Mouse (Mus musculus): Measurements from ENCODE around the gene Smarcad1. TPM values are rescaled to one million over a fixed set of nuclear protein-coding genes. Genes with fewer than 3 reads are reported as not detected.
"Not testable (repeated sequence)": the region's sequence is repeated elsewhere in the genome, so short reads cannot be mapped to it uniquely, and the experiment has no call there.

Smarcad1 gene
- polyA plus RNA-seq, 1 experiment from 2014 or later = 48.6 TPM

DNA sequence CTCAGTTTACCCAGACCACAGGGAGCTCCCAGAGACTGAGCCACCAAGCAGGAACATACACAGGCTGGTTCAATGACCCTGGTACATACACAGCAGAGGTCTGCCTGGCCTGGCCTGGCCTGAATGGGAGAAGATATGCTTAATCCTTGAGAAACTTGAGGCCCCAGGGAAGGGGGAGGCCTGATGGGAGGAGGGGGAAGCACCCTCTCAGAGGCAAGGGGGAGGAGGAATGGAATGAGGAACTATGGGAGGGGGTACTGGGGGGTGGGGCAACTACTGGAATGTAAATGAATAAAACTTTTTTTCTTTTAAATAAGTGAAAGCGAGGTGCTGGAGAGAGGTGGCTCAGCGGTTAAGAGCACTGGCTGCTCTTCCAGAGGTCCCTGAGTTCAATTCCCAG lies 30.2 kb upstream of the Smarcad1 start:
- WGBS = 75% methylated on average over 2 of the region's 2 CpGs
- ATAC-seq (ENCODE audit: insufficient number of reproducible peaks, insufficient read depth, low FRiP score, low read depth) = no peak
- H3K27ac ChIP-seq (replicated peaks in 1 of 2; ENCODE audit: control insufficient read depth in 1 of 2, insufficient read depth in 1 of 2, low read depth in 2 of 2, low read length in 2 of 2) = no peak overlapping the region

GRCm38 (mm10) chr6:65017566-65017965 lies 24.8 kb upstream of the Smarcad1 start:
- 0 out of 4 replicates have a peak, but pooled peaks cover 0 to 5% of the 10 kb centered on the region in 2 experiments for H3K4me1 ChIP-seq (ENCODE audit: control insufficient read depth in 2 of 2, insufficient read depth in 2 of 2, low read length in 2 of 2)
- no peak overlapping the region for H3K4me3 ChIP-seq (ENCODE audit: control insufficient read depth in 1 of 2, insufficient read depth in 1 of 2, low read depth in 1 of 2, low read length in 2 of 2)
- H3K9ac ChIP-seq (ENCODE audit: low read length) = no peak overlapping the region
- no peaks in the 10 kb centered on the region for H3K27me3 ChIP-seq (ENCODE audit: control insufficient read depth, insufficient read depth, low read length)
- WGBS = 90% methylated on average over 10 of the region's 10 CpGs
- no peaks in the 10 kb centered on the region for H3K9me3 ChIP-seq (ENCODE audit: control insufficient read depth, low read length)
- H3K4me2 ChIP-seq (ENCODE audit: low read length) = no peak overlapping the region
- ATAC-seq (ENCODE audit: insufficient number of reproducible peaks, insufficient read depth, low FRiP score, low read depth) = no peak
- H3K27ac ChIP-seq (replicated peaks in 1 of 2; ENCODE audit: control insufficient read depth in 1 of 2, insufficient read depth in 1 of 2, low read depth in 2 of 2, low read length in 2 of 2) = no peak overlapping the region
- no peaks in the 10 kb centered on the region for H3K36me3 ChIP-seq (ENCODE audit: control insufficient read depth, insufficient read depth, low read length)

More for the DNA sequence above, 30.2 kb upstream of the Smarcad1 start:
- no peak overlapping the region for H3K9ac ChIP-seq (ENCODE audit: low read length)
- no peaks in the 10 kb centered on the region for H3K4me1 ChIP-seq (ENCODE audit: control insufficient read depth in 2 of 2, insufficient read depth in 2 of 2, low read length in 2 of 2)
- no peak overlapping the region for H3K4me3 ChIP-seq (ENCODE audit: control insufficient read depth in 1 of 2, insufficient read depth in 1 of 2, low read depth in 1 of 2, low read length in 2 of 2)
- no peaks in the 10 kb centered on the region for H3K9me3 ChIP-seq (ENCODE audit: control insufficient read depth, low read length)
- H3K27me3 ChIP-seq (ENCODE audit: control insufficient read depth, insufficient read depth, low read length) = no peaks in the 10 kb centered on the region
- H3K4me2 ChIP-seq (ENCODE audit: low read length) = no peak overlapping the region
- H3K36me3 ChIP-seq (ENCODE audit: control insufficient read depth, insufficient read depth, low read length) = no peaks in the 10 kb centered on the region

- not testable (repeated sequence) for H3K4me3 ChIP-seq (ENCODE audit: control insufficient read depth in 1 of 2, insufficient read depth in 1 of 2, low read depth in 1 of 2, low read length in 2 of 2); H3K9me3 ChIP-seq (ENCODE audit: control insufficient read depth, low read length); H3K4me1 ChIP-seq (ENCODE audit: control insufficient read depth in 2 of 2, insufficient read depth in 2 of 2, low read length in 2 of 2); ATAC-seq (ENCODE audit: insufficient number of reproducible peaks, insufficient read depth, low FRiP score, low read depth); H3K27me3 ChIP-seq (ENCODE audit: control insufficient read depth, insufficient read depth, low read length); H3K9ac ChIP-seq (ENCODE audit: low read length); H3K4me2 ChIP-seq (ENCODE audit: low read length); H3K27ac ChIP-seq (replicated peaks in 1 of 2; ENCODE audit: control insufficient read depth in 1 of 2, insufficient read depth in 1 of 2, low read depth in 2 of 2, low read length in 2 of 2); H3K36me3 ChIP-seq (ENCODE audit: control insufficient read depth, insufficient read depth, low read length)
- WGBS = 80% methylated on average over 4 of the region's 5 CpGs
These were observed 23.4 kb upstream of the Smarcad1 start for GRCm38 (mm10) chr6:65018966-65019365.

DNA sequence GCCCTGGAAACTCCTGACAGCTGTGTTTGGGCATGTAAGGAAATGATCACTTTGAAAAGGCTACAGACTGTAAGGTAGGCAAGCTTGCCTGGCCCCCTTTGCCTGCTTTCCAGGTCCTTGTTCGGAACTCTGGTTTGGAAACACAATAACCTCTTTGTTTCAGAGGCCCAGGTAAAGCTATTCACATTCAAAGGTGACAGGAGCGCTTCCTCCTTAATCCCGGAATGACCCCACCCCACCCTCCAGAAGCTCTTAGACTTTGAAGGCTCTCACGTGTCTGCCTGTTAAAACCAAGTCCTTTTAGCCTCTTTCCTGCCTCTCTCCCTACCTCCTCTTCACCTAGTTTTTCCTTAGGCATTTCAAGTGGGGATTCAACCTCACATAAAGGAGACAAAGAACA lies 20.5 kb upstream of the Smarcad1 start:
- no peaks in the 10 kb centered on the region for H3K27me3 ChIP-seq (ENCODE audit: control insufficient read depth, insufficient read depth, low read length)
- H3K27ac ChIP-seq (replicated peaks in 1 of 2; ENCODE audit: control insufficient read depth in 1 of 2, insufficient read depth in 1 of 2, low read depth in 2 of 2, low read length in 2 of 2) = no peak overlapping the region
- ATAC-seq (ENCODE audit: insufficient number of reproducible peaks, insufficient read depth, low FRiP score, low read depth) = no peak
- 34% methylated on average over 4 of the region's 4 CpGs for WGBS
- 0 out of 4 replicates have a peak, but pooled peaks cover 0 to 5% of the 10 kb centered on the region in 2 experiments for H3K4me1 ChIP-seq (ENCODE audit: control insufficient read depth in 2 of 2, insufficient read depth in 2 of 2, low read length in 2 of 2)
- no peak overlapping the region for H3K4me2 ChIP-seq (ENCODE audit: low read length)
- H3K4me3 ChIP-seq (ENCODE audit: control insufficient read depth in 1 of 2, insufficient read depth in 1 of 2, low read depth in 1 of 2, low read length in 2 of 2) = no peak overlapping the region
- H3K36me3 ChIP-seq (ENCODE audit: control insufficient read depth, insufficient read depth, low read length) = no peaks in the 10 kb centered on the region
- no peak overlapping the region for H3K9ac ChIP-seq (ENCODE audit: low read length)
- no peaks in the 10 kb centered on the region; the same call in 1 of the 2 replicates for H3K9me3 ChIP-seq (ENCODE audit: control insufficient read depth, low read length)

DNA sequence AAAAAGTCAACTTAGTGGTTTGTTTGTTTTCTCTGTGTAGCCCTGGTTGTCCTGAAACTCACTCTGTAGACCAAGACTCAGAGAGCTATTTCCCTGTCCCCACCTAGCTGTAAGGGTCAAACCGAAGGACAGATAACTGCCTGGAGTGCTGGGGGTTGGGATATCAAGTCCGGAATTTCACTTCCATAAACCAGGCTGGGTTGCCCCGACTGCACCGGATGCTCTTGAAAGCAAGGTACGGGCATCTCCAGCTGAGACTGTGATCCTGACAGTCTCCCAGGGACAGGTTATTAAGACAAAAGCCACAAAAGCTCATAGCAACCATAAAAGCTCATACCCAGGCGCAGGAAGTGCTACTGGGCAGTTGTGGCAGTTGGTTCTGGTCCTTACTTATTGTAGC lies 19.3 kb upstream of the Smarcad1 start:
- Histone ChIP-seq H3K36me3 (ENCODE audit: control insufficient read depth, insufficient read depth, low read length) (no peaks in the 10 kb centered on the region), H3K27ac (replicated peaks in 1 of 2; ENCODE audit: control insufficient read depth in 1 of 2, insufficient read depth in 1 of 2, low read depth in 2 of 2, low read length in 2 of 2) (no peak overlapping the region), H3K4me2 (ENCODE audit: low read length) (no peak overlapping the region), H3K9me3 (ENCODE audit: control insufficient read depth, low read length) (no peaks in the 10 kb centered on the region; the same call in 1 of the 2 replicates), H3K4me3 (ENCODE audit: control insufficient read depth in 1 of 2, insufficient read depth in 1 of 2, low read depth in 1 of 2, low read length in 2 of 2) (no peak overlapping the region), H3K9ac (ENCODE audit: low read length) (no peak overlapping the region), H3K27me3 (ENCODE audit: control insufficient read depth, insufficient read depth, low read length) (no peaks in the 10 kb centered on the region), H3K4me1 (ENCODE audit: control insufficient read depth in 2 of 2, insufficient read depth in 2 of 2, low read length in 2 of 2) (0 out of 4 replicates have a peak, but pooled peaks cover 0 to 5% of the 10 kb centered on the region in 2 experiments)
- WGBS = 57% methylated on average over 6 of the region's 6 CpGs
- no peak for ATAC-seq (ENCODE audit: insufficient number of reproducible peaks, insufficient read depth, low FRiP score, low read depth)

DNA sequence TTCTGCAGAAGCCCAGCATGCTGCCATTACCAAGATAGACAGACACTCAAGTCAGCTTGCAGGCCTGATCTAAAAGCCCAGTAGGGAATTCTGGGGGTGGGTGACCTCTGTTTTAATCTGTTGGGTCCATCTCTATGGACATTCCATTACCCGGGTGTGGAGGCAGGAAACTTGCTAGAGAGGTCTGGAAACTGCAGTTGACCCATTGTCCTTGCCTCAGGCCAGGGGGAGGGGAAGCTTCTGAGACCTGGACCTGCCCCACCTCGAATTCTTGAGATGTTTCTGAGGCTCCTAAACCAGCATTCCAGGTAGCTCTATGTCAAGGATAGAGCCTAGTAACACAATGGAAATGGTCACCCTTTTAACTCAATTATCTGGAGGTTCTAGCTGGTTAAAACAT lies 17.7 kb upstream of the Smarcad1 start:
- ATAC-seq (ENCODE audit: insufficient number of reproducible peaks, insufficient read depth, low FRiP score, low read depth) = no peak
- Histone ChIP-seq H3K4me3 (ENCODE audit: control insufficient read depth in 1 of 2, insufficient read depth in 1 of 2, low read depth in 1 of 2, low read length in 2 of 2) (no peak overlapping the region), H3K9me3 (ENCODE audit: control insufficient read depth, low read length) (no peaks in the 10 kb centered on the region; the same call in 1 of the 2 replicates), H3K9ac (ENCODE audit: low read length) (no peak overlapping the region), H3K27ac (replicated peaks in 1 of 2; ENCODE audit: control insufficient read depth in 1 of 2, insufficient read depth in 1 of 2, low read depth in 2 of 2, low read length in 2 of 2) (no peak overlapping the region), H3K4me1 (ENCODE audit: control insufficient read depth in 2 of 2, insufficient read depth in 2 of 2, low read length in 2 of 2) (0 out of 4 replicates have a peak, but pooled peaks cover 0 to 2% of the 10 kb centered on the region in 2 experiments), H3K4me2 (ENCODE audit: low read length) (no peak overlapping the region), H3K36me3 (ENCODE audit: control insufficient read depth, insufficient read depth, low read length) (no peaks in the 10 kb centered on the region), H3K27me3 (ENCODE audit: control insufficient read depth, insufficient read depth, low read length) (no peaks in the 10 kb centered on the region)
- 29% methylated on average over 2 of the region's 2 CpGs for WGBS

GRCm38 (mm10) chr6:65025130-65025529 lies 17.3 kb upstream of the Smarcad1 start:
- no peaks in the 10 kb centered on the region for H3K27me3 ChIP-seq (ENCODE audit: control insufficient read depth, insufficient read depth, low read length)
- no peak overlapping the region for H3K4me3 ChIP-seq (ENCODE audit: control insufficient read depth in 1 of 2, insufficient read depth in 1 of 2, low read depth in 1 of 2, low read length in 2 of 2)
- ATAC-seq (ENCODE audit: insufficient number of reproducible peaks, insufficient read depth, low FRiP score, low read depth) = no peak
- WGBS = 94% methylated on average over 4 of the region's 4 CpGs
- no peaks in the 10 kb centered on the region; the same call in 1 of the 2 replicates for H3K9me3 ChIP-seq (ENCODE audit: control insufficient read depth, low read length)
- no peaks in the 10 kb centered on the region for H3K4me1 ChIP-seq (ENCODE audit: control insufficient read depth in 2 of 2, insufficient read depth in 2 of 2, low read length in 2 of 2)
- H3K9ac ChIP-seq (ENCODE audit: low read length) = no peak overlapping the region
- H3K4me2 ChIP-seq (ENCODE audit: low read length) = no peak overlapping the region
- no peaks in the 10 kb centered on the region for H3K36me3 ChIP-seq (ENCODE audit: control insufficient read depth, insufficient read depth, low read length)
- H3K27ac ChIP-seq (replicated peaks in 1 of 2; ENCODE audit: control insufficient read depth in 1 of 2, insufficient read depth in 1 of 2, low read depth in 2 of 2, low read length in 2 of 2) = no peak overlapping the region

GRCm38 (mm10) chr6:65034661-65035060 lies 7.7 kb upstream of the Smarcad1 start:
- no peak overlapping the region for H3K9ac ChIP-seq (ENCODE audit: low read length)
- no peak for ATAC-seq (ENCODE audit: insufficient number of reproducible peaks, insufficient read depth, low FRiP score, low read depth)
- H3K4me3 ChIP-seq (ENCODE audit: control insufficient read depth in 1 of 2, insufficient read depth in 1 of 2, low read depth in 1 of 2, low read length in 2 of 2) = no peak overlapping the region
- H3K27ac ChIP-seq (replicated peaks in 1 of 2; ENCODE audit: control insufficient read depth in 1 of 2, insufficient read depth in 1 of 2, low read depth in 2 of 2, low read length in 2 of 2) = no peak overlapping the region
- no peak overlapping the region for H3K4me2 ChIP-seq (ENCODE audit: low read length)
- H3K27me3 ChIP-seq (ENCODE audit: control insufficient read depth, insufficient read depth, low read length) = no peaks in the 10 kb centered on the region
- H3K36me3 ChIP-seq (ENCODE audit: control insufficient read depth, insufficient read depth, low read length) = no peaks in the 10 kb centered on the region
- H3K4me1 ChIP-seq (ENCODE audit: control insufficient read depth in 2 of 2, insufficient read depth in 2 of 2, low read length in 2 of 2) = no peaks in the 10 kb centered on the region
- no peaks in the 10 kb centered on the region for H3K9me3 ChIP-seq (ENCODE audit: control insufficient read depth, low read length)
- 83% methylated on average over 2 of the region's 2 CpGs for WGBS
